Mouse (Mus musculus) T-helper 17 cell (primary cell): ENCODE results near the gene Slc27a5.

Experiments used
- in situ Hi-C, 2 experiments: fragments of 300-600 bp; cut with MboI, MseI; formaldehyde crosslinking; loops; 1 replicate in 1 of 2; 2 replicates in 1 of 2; pipeline ENCODE4 v1.15.1; 2025; ENCODE audit warnings: high pct_unique_total_duplicates in 2 of 2

The Slc27a5 gene

GRCm38 (mm10) chr7:13024805-13025204, 26.8 kb upstream of the Slc27a5 start:
- in situ Hi-C loops, result no loop called here

DNA sequence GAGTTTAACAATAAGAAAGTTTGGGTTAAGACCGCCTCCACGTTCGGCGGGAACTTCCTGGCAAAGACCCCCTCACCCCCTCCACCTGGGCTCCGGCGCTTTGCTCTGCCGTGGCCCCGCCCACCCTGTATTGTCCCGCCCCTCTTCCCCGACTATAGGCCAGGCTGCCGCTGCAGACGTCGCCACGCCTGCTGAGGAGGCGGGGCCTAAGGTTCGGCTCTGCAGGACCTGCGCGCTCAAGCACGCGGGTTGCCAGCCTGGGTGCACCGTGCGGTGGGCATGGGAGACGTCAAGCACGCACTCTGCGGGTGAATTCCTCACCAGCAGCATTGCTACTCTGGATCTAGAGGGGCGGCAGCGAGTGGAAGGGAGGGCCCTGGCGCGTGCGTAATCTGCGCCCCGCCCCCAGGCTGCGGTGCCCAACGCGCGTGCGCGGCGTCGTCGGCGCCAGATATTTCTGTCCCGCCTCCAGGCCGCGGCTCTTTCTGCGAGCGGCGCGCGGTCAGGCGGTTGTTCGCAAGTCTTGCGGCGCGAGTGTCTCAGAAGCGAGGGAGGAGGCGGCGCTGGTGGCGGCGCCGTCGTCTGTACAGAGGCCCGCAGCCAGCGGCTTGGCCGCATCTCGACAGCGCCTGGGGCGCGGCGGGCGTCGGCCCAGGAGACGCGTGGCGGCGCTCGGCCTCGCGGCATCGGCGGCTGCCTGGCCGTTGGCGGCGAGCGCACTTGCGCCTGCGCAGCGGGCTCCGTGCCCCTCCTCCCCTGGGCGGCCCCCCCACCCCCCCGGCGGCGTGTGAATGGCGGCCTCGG, 26.1 kb upstream of the Slc27a5 start:
- in situ Hi-C loops, result no loop called here

DNA sequence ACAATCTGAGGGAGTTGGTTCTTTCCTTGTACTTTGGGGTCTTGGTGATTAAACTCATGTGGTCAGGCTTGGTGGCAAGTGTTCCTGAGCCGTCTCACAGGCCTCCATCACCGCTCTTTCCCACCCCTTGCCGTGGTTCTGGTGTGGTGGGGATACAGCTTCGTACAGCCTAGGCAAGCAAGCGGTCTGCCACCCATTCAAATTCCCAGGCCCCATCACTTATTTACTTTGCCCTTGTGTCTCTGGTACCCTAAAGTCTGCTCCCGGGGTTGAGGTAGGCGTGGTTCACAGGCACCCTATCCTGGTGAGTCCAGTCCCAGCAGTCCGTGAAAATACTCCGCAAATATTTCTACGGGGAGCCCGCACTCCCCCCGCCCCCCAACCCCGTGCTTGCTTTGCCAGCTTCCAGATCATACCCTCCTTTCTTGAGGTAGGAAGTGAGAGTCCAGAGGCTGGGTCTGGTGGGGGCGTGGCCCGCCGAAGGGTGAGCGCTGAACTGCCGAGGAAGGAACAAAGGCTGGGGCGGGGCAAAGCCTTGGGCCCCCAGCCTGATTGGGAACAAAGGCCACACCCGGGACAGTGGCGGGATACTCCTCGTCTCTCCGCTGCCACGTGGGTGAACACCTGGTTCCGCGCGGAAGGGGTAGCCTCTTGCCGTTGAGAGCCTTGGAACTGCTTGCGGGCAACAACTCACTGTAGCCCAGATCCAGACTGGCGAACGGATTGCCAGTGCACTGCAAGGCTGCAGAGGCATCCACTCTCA, 25.0 kb upstream of the Slc27a5 start:
- in situ Hi-C loops, result no loop called here

GRCm38 (mm10) chr7:13015217-13015616, 17.2 kb upstream of the Slc27a5 start:
- in situ Hi-C loops, result no loop called here

GRCm38 (mm10) chr7:13014275-13014839, 16.4 kb upstream of the Slc27a5 start:
- in situ Hi-C loops, result no loop called here

DNA sequence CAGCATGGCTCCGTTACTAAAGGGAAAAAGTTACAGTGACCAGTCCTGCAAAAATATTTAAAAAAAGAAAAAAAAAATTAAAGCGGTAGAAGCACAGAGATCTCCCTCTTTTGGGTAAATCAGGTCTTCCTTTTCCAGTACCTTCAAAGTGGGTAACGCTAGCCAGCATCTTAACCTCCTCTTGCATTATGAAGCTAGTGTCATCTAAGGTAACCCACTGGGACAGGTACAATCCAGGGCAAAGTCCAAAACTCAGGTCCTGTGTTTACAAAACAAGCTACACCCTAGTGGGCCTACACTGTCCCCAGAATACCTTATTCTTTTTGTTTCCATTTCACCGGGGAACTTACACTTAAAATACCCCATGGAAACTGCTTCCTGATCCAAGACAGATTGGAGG, 15.7 kb upstream of the Slc27a5 start:
- in situ Hi-C loops, result no loop called here

DNA sequence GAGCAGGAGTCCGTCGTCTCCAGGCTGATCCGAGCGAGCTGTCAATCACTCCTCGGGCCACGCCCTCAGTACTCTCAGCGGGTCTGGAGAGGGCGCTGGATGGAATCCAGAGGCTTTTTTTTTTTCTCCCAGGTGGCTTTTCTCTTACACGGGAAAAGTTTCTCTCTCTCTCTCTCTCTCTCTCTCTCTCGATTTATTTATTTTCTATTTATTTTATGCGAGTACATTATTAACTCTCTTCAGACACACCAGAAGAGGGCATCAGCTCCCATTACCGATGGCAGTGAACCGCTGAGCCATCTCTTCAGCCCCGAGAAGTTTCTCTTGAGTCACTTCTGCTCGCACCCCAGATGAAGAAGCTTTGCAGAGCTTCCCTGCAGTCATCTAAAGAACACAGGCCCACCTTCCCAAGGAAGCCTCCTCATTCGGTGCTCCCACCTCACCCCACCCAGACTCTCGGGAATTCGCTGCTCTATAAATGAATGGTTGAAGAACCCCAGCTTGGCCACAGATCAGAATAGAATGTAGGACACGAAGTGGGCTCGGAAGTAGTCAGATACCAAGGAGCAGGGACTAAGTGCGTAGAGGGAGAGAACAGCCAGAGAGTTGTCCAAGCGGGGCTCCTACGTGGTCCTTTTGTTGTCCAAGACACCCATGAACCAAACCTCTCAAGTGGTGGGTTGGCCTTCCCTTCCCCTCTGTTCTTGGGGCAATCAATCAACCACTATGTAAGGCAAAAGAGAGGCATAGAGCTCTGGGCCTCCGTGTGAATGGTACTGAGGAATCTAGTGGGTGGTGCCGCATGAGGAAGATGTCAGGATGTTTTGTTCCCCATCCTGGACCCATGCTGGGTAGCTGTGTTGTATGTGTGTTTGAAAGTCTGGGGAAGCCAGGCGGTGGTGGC, 12.3 kb upstream of the Slc27a5 start, which contains the start of gene Zbtb45:
Gene Zbtb45, minus strand, starts transcription at position 30 of the 904 bp plus-strand sequence.
- in situ Hi-C loops, result no loop called here

DNA sequence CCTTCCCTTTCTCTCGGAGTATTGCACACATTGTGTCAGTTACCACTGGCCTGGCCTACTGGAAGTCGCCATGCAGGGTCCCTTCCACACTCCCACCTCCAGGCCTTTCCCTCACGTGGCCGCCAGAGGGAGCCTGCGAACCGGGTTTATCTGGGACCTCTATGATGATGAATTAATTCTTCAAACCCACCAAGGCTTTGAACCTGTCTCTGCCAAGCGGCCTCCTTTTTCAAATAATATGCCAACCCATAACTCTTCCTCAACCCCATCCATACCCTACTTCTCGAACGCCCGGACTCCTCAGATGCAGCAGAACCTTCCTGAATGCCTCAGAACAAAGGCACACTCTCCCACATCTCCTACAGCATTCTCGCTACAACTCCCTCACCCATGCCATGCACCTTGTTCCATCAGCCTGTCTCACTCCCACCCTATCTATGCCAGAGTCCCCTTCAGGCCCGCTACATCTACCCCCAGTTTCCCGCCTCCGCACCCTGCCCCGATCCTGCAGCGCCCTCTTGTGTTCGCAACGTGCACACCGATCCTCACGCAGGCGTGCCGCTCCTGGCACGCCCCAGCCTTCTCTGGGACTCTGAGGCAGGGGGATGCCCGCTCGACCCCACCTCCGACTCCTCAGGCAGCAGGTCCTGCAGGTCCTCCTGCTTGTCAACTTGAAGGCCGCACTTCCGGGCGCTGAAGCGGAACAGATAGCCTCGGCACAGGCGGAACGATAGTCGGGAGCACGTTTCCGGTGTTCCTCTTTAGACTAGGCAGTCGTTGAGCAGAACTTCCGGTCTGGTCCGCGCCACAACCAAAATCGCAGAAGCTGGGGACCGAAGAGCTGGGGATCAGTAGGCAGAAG, 11.4 kb upstream of the Slc27a5 start:
- in situ Hi-C loops, result loop anchor here (5.0 kb wide), 3 partner anchors 33 to 67 kb away; no protein-coding TSS in a partner anchor

DNA sequence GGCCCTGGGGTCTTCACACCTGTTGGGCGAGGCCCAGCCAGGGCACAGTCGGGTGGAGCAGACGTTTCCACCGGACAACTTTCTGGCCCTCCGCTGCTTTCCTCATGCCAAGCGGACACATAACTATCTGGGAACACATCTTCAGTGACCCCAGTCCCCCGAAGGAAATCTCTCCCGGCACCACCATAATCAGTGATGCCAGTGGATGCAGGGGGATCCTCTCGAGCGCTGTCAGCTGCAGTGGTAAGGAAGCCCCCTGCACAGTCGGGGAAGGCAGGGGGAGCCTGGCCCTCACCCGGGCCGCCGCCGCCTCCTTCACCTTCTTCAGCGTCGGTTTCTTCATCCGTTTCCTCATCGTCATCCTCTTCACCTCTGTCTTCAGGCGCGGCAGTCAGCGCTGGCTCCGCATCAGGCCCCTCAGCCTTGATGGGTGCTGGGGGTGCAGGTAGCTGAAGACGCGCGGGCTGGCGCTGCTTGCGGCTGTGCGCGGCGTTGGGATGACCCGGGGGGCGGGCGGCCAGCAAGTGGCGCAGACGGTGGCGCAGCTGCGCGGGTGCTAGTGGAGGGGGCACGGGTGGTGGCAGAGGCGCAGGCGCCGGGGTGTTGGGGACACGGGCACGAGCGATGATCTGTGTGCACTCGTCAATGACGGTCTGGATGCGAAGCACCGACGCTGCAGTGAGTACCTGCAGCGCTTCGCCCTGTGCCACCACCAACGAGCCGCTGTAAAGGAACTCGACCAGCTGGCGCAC, 9.5 kb upstream of the Slc27a5 start:
- in situ Hi-C loops, result loop anchor here (5.0 kb wide), 3 partner anchors 35 to 65 kb away; no protein-coding TSS in a partner anchor

DNA sequence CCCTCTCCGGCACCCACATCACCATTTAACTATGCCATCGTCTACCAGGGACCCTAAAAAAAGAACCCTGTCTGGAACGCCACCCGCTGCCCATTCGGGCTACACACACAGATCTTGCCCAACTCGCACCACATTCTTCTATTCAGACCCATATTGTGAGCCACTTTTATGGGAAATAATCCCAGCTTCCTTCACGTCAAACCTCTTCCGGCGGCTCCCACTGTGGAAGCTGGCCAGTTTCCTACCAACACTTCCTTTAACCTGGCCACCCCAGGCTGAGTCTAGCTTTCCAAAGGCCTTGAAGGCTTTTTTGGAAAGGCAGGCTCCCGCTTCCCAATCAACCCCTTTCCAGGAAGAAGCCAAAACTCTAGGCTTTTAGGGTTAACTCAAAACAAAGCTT, 8.5 kb upstream of the Slc27a5 start:
- in situ Hi-C loops, result loop anchor here (5.0 kb wide), 3 partner anchors 36 to 64 kb away; no protein-coding TSS in a partner anchor

GRCm38 (mm10) chr7:13006011-13006410, 8.0 kb upstream of the Slc27a5 start:
- in situ Hi-C loops, result loop anchor here (5.0 kb wide), 3 partner anchors 36 to 64 kb away; no protein-coding TSS in a partner anchor

DNA sequence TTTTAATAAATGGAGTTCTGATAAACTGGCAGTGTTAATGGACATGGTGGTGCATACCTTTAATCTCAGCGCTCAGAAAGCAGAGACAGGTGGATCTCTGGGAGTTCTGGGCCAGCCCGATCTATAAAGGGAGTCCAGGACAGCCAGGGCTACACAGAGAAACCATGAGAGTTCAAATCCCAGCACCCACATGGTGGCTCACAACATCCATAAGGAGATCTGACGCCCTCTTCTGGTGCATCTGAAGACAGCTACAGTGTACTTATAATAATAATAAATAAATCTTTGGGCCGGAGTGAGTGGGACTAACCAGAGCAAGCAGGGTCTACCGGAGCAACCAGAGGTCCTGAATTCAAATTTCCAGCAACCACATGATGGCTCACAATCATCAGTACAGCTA, 5.4 kb upstream of the Slc27a5 start:
- in situ Hi-C loops, result no loop called here

DNA sequence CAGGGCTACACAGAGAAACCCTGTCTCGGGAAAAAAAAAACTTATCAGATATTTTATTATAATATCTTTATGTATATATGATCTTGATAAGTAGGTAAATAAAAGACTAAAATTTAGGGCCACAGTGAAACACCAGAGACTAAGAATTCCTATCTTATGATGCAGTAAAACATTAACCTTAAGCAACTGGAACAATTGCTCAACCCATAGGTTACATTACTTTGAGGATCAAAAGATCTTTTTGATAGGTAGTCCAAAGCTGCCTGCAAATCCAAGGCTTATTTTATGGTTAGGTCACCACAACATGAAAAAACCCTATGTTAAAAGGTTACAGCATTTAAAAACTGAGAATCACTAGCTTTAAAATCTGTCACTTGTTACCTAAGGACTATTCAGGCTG, 3.6 kb upstream of the Slc27a5 start:
- in situ Hi-C loops, result no loop called here

DNA sequence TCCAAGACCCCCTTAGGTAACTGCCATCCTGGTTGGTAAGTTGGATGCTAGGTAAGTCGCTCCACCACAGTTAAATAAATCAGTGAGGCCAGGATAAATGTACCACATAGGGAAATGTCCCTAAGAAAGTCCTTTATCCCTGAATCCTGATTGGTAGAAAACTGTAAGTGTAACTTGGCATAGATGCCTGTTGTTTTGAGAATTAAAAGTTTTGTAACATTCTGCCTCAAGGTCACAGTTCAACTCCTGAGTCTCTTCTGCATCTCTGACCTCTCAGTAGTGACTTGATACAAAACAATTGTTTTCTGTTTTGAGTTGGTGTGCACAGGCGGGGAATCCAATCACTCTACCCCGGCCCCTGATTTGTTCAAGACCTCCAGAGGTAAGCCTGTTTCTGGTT, 859 bp upstream of the Slc27a5 start, which contains the start of gene Trim28:
Gene Trim28, plus strand, starts transcription at position 264 of the 400 bp plus-strand sequence.
- in situ Hi-C loops, result no loop called here

- in situ Hi-C loops, result no loop called here
These were observed 762 bp downstream of the Slc27a5 start for GRCm38 (mm10) chr7:12997230-12997629.

- in situ Hi-C loops, result no loop called here
These were observed 2.1 kb downstream of the Slc27a5 start for GRCm38 (mm10) chr7:12995862-12996261.

DNA sequence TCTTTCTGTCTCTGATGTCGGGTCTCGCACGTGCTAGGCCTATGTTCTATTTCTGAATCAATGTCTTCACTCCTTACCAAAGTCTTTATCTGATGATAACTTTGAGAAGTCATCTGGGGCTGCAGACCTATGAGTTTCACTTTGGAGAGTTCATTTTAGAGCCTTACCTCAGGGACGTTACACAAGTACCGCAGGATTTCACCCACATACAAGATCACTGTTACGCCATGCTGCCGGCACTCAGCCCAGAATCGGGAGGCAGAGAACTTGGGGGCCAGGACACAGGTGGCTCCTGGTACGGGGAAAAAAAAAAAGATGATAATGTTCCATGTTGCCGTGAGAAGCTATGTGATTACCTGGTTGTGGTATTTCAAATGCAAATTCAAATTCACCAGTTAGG, 4.8 kb downstream of the Slc27a5 start:
- in situ Hi-C loops, result no loop called here

DNA sequence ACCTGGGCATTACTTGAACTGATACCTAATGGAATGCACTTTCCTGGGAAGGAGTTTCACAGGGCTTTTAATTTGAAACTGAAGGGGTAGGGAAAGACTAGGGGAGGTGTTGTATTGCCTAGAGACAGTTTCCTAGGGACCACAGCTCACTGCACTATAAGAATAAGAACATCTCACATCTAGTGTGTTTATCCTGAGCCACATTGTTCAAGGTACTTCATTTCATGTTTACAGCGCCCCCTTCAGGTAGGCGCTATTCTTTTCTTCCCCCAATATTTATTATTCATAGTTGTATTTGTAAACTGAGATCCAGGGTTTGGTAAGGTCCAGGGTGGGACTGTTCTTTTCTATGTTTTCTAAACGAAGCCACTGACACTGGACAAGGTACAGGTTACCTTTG, 5.8 kb downstream of the Slc27a5 start:
- in situ Hi-C loops, result no loop called here

GRCm38 (mm10) chr7:12987409-12988189, 10.4 kb downstream of the Slc27a5 start:
- in situ Hi-C loops, result no loop called here
